Mouse (Mus musculus) CD4-positive, CD25-positive, alpha-beta regulatory T cell, adult 9 weeks (primary cell): ENCODE data around the gene F5. TPM values are rescaled to one million over a fixed set of nuclear protein-coding genes. Genes with fewer than 3 reads are reported as not detected.

Experiments
- polyA plus RNA-seq: library from polyadenylated mRNA; unstranded; fragments of 100-300 nt; shearing (Covaris generic); gene quantifications from one replicate; pipeline ENCODE4 v1.2.1, GENCODE M21; 2017

Gene F5
- polyA plus RNA-seq, result 0.04 TPM

DNA sequence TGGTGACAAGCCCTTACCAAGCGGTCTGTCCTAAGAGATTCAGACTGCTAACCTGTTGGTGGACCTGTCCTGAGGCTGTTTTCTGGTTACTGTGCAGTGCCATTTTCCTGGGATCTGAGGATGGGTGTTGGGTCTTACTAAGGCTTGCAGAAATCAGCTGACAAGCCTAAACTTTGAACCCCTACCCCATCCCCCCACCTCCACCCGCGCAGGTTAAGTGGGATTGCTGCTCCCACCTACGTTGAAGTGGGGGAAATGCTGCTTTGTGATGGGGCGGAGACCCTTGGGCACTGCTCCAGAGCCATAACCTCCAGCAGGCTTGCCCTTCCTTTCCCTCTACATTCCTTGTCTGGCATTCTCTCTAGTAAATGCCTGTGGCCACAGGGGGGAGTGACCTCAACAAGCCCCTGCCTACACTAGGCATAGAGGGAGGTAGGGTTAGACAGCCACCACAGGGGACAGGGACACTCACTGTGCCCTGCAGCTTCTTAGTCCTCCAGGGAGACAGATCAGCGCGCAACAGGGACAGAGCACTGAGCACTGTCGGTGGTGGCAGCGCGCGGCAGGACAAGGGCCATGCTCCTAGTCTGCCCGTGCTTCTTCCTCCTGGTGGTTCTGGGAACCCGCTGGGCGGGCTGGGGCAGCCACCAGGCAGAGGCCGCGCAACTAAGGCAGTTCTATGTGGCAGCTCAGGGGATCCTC, at the start of gene F5:
Gene F5 (plus strand): TSS at position 452 of the 702 bp plus-strand sequence.

DNA sequence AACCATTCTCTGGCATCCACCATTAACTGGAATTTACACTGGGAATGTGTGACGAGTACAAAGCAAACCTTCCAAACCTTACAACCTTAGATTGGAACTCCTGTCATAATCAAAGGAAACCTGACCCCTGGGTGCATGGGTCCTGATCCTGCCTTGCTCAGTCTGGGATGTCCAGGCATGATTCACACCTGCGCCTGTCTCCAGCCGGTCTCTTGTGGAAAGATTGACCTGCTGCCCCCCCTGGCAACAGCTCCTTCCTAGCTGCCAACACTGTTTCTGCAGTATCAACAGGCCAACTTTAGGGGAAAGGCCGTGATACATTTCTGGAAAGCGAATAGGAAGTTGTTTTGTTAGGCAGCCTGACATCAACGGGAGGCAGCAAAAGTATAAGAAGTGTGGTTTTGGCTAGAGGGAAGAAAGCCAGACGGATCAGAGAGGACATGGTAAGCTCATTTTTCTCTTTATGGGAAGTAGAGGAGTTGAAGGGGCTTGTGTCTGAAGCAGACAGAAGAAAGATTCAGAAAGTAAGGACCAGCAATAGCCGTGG, 36.6 kb upstream of the F5 start, which contains the start of gene Selp:
Gene Selp (plus strand): TSS at position 318 of the 547 bp plus-strand sequence.

DNA sequence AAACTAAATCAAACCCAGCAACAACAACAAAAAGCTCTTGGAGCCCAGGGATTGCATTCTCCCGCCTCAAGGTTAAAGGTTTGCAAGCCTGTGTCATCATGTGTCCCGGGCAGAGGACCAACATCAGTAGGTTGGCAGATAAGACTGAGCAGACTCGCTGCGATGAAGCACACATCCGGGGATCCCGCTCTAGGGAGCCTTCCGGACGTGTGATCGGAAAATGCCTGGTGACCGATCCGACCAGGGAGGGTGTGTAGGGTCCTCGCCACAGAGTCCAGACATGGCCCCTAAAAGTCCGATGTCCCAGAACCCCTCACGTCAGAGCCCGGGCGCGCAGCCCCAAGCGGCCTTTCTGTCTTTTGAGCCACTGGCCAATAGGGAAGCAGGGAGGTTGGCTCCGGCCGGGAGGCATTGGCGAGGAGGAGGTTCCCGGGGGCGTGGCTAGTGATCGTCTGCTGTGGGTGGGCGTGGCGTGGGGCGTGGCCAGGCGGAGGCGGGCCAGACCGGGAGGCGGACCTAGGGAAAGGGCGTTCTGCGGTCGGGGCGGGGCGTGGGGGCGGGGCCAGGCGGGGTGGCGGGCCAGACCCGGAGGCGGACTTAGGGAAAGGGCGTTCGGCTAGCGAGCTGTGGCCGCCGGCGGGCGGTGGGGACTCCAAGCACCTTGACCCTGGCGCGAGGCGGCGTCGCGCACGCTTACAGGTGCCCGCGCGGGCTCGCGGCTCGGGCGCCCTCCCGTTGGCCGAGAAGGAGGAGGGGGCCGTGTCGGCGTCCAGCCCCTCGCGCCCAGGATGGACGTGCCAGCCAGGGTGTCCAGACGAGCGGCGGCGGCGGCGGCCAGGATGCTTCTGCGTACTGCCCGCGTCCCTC, 97.1 kb downstream of the F5 start, which contains the start of gene Slc19a2:
Gene Slc19a2 (plus strand): TSS at position 582 of the 867 bp plus-strand sequence.

Other genes starting within 250 kb of the F5 start
- gene Scyl3, start 222.7 kb upstream of the F5 start, polyA plus RNA-seq, result 42.2 TPM
- 3.8 TPM for gene BC055324, start 157.0 kb upstream of the F5 start, polyA plus RNA-seq
- 24.7 TPM for gene Mettl18, start 156.9 kb upstream of the F5 start, polyA plus RNA-seq
- 0.27 TPM for gene Sele, start 103.6 kb upstream of the F5 start, polyA plus RNA-seq
- gene Sell, start 89.9 kb upstream of the F5 start, polyA plus RNA-seq, result 999 TPM
- gene Selp, start 36.6 kb upstream of the F5 start, polyA plus RNA-seq, result 3.0 TPM
- gene Slc19a2, start 97.2 kb downstream of the F5 start, polyA plus RNA-seq, result 0.65 TPM
- gene Ccdc181, start 123.7 kb downstream of the F5 start, polyA plus RNA-seq, result 7.9 TPM
- 20.7 TPM for gene Nme7, start 152.3 kb downstream of the F5 start, polyA plus RNA-seq
- gene Blzf1, start 155.7 kb downstream of the F5 start, polyA plus RNA-seq, result 25.9 TPM